Mouse (Mus musculus): ENCODE data around the gene C5ar2.
A peak's percentile ranks its signal among the peaks of the same experiment; 100 is the strongest.
"Not testable (repeated sequence)": the region's sequence is repeated elsewhere in the genome, so short reads cannot be mapped to it uniquely, and the experiment has no call there.

The C5ar2 gene

GRCm38 (mm10) chr7:16257830-16258229 is 13.9 kb upstream of the C5ar2 start:
- DNase-seq (ENCODE audit: low spot score in 2 of 2), result no peak

DNA sequence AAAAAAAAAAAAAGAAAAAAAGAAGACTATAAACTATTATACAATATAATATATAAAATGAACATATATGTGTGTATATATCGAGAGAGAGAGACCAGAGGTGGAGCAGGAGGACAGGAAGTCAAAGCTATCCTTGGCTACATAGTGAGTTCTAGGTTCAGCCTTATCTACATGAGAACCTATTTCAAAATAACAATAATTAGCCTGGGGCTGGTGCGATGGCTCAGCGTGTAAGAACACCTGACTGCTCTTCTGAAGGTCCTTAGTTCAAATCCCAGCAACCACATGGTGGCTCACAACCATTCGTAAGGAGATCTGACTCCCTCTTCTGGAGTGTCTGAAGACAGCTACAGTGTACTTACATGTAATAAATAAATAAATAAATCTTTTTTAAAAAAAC is 12.0 kb upstream of the C5ar2 start:
- not testable (repeated sequence) for DNase-seq (ENCODE audit: low spot score in 2 of 2)

DNA sequence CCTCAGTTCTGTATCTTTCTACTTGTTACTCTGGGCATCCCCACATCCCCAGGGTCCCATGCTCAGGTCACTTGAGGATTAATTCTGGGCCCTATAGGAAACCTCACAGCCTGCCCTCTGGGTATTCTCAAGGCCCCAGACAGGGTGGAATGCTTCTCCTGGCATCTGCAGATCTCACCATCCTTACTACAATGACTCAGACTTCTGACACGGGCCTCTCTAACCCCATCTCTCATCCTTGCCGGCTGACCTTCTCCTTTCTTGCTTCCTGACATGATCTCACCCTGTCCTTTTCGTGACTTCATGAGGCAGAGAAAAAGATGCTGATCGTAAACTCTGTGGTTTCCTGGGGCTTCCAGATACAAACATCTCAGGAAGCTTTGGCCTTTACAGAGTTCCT is 10.2 kb upstream of the C5ar2 start:
- no peak for DNase-seq (ENCODE audit: low spot score in 2 of 2)

GRCm38 (mm10) chr7:16250687-16251086 is 6.7 kb upstream of the C5ar2 start:
- DNase-seq (ENCODE audit: low spot score in 2 of 2), result no peak

- DNase-seq (ENCODE audit: low spot score in 2 of 2), result no peak
Measured at GRCm38 (mm10) chr7:16245958-16246357, 2.0 kb upstream of the C5ar2 start.

DNA sequence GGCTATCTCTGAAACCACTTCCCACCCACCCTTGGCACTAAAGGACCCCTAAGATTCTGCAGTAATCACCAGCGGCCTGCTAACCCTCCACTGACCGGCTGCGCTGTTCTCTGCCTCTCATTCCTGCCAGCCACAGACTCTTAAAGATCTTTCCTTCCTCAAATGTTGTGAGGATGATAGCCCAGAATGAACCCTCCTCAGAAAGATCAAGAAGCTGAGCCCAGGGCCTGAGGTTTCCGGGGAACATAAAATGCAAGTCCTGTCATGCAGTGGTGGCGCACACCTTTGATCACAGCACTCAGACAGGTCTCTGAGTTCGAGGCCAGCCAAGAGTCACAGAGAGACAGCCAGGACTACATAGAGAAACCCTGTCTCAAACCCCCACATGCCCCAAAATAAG is 1.8 kb downstream of the C5ar2 start:
- DNase-seq (ENCODE audit: low spot score in 2 of 2), result no peak

DNA sequence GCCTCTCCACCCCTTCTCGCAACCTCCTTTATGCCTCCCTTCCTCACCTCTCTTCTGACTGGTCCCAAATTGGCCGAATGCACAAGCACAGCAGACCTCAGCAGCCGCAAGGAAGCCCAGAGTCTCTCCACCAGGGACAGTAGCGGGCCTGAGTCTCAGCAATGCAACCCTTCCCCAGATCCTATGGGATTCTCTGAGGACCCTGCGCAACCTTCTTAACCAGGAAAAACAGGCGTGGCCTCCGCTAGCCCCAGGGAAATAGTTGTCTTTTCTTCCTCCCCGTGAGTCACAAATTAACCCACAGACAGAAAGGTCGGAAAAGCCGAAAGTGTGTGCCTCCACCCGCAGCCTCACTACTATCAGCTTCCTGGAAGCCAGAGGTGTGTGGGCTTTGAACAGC is 2.2 kb downstream of the C5ar2 start:
- DNase-seq (ENCODE audit: low spot score in 2 of 2), result no peak

DNA sequence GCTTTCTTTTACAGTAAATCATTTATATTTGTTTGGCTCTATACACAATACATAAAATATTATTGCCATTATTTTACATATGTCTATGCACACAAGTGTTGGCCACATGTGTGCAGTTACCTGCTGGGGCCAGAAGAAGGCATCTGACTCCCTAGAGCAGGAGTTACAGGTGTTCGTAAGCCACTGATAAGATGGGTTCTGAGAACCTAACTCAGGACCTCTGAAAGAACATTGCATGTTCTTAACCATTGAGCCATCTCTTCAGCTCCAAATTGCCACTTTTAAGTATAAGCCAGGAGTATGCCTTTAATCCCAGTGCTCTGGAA is 3.0 kb downstream of the C5ar2 start:
- DNase-seq (ENCODE audit: low spot score in 2 of 2), result no peak

GRCm38 (mm10) chr7:16240281-16240977 is 3.5 kb downstream of the C5ar2 start:
- DNase-seq (ENCODE audit: low spot score in 2 of 2), result no peak

DNA sequence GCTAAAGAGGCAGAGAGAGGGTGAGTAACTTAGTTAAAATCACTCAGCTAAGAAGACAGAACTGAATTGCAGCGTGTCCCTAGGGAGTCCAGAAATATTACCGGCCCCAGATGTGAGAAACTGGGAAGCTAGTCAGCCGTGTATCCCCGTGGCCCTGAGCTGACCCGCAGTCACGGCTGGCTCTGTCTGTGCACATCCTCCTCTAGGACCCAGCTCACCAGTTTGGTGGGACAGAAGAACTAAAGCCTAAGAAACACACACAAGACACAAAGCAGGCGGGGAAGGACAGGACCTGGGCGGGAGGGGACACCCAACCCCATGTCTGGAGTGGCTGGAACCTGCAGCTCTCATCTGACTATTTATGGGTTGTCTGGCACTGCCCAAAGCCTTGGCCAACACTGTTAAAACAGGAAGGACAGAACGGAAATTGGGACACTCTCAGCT is 4.4 kb downstream of the C5ar2 start:
- DNase-seq (ENCODE audit: low spot score in 2 of 2), result no peak

DNA sequence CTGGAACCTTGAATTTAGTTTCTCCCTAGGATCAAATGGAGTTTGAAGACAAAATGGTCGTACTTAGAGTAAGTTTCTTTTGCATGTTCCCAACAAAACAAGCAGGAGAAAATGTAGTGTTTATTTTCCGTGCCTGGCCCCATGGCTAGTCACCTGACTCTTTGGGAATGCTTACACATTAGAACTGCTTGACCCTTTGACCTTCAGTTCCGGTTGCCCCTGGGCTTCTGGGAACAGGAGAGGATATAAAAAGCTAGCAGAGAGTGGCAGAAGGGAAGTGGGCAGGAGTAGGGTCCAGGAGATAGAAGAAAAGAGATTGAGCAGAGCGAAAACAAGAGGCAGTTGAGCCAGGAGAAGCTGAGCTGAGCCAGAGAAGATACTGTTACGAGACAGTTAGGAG is 14.1 kb downstream of the C5ar2 start:
- DNase-seq (ENCODE audit: low spot score in 2 of 2), result no peak

- DNase-seq (ENCODE audit: low spot score in 2 of 2), result peak; percentile 92 to 96
Measured at GRCm38 (mm10) chr7:16221582-16222272, 22.2 kb downstream of the C5ar2 start, which contains the start of gene Dhx34. TSS of gene Dhx34 (minus strand) at chr7:16222037.

GRCm38 (mm10) chr7:16213986-16214385 is 30.0 kb downstream of the C5ar2 start:
- no peak for DNase-seq (ENCODE audit: low spot score in 2 of 2)

DNA sequence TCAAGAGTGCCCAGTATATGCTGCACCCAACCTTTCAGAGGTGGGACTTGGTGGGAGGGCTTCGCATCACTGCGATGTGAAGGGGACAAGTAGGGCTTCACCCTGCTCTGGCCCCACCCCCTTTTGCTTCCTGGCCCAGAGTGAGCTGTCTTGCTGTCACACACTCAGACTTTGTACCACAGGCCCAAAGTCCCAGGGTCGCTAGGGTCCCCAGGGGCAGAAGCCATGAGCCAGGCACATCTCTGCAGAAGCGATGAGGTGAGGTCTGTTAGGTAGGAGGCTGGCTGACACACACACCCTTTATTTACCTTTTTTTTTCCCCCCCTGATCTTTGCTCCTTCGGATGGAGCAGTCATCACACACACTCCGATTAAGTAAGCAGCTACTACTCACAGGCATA is 30.8 kb downstream of the C5ar2 start:
- DNase-seq (ENCODE audit: low spot score in 2 of 2), result no peak

- DNase-seq (ENCODE audit: low spot score in 2 of 2), result no peak
Measured at GRCm38 (mm10) chr7:16210862-16211365, 33.0 kb downstream of the C5ar2 start.

GRCm38 (mm10) chr7:16208781-16209665 is 34.9 kb downstream of the C5ar2 start:
- DNase-seq (ENCODE audit: low spot score in 2 of 2), result no peak

- DNase-seq (ENCODE audit: low spot score in 2 of 2), result no peak
Measured at GRCm38 (mm10) chr7:16207496-16207895, 36.5 kb downstream of the C5ar2 start.

GRCm38 (mm10) chr7:16207076-16207475 is 36.9 kb downstream of the C5ar2 start:
- DNase-seq (ENCODE audit: low spot score in 2 of 2), result peak; percentile 76 to 86

GRCm38 (mm10) chr7:16204791-16205190 is 39.2 kb downstream of the C5ar2 start:
- DNase-seq (ENCODE audit: low spot score in 2 of 2), result no peak

DNA sequence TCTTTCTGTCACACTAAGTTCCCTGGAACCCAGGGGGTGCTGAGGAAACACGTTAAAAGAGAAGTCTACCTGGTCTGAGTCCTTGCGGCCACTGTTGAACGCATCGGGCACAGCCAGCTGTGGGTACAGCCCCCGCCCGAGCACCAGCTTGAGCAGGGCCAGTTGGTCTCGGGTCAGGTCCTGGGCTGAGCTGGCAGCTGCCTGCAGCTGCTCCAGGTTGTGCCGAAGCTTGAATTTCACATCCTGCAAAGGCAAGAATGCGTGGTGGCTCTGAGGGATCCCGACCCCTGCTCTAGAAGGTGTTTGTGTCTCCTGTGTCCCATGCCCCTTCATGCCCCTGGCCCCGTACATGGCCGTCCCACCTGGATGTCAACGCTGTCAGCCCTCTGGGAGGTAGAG is 40.5 kb downstream of the C5ar2 start:
- DNase-seq (ENCODE audit: low spot score in 2 of 2), result no peak

- DNase-seq (ENCODE audit: low spot score in 2 of 2), result no peak
Measured at GRCm38 (mm10) chr7:16202756-16203504, 41.0 kb downstream of the C5ar2 start.

DNA sequence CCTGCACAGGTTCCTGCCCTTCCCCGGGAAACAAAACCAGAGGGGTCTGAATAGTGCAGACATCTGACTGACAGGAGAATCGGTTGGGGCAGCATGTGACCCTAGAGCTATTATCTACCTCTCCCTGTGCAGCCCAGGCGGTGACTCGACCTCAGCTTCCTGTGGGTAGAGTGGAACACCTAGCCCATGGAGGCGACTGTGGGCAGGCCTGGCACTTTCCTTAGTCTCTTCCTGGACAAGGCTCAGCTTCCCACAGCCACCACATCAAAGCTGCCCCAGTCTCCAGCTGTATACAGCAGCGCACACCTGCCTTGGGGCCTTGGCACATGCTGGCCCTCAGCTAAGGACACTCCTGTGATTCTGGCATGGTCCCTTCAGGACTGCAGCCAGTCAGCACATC is 42.8 kb downstream of the C5ar2 start:
- DNase-seq (ENCODE audit: low spot score in 2 of 2), result peak; percentile 64 to 71
